Mouse (Mus musculus) forebrain, postnatal 0 days (tissue): ENCODE results near the gene Trp73. TPM values are rescaled to one million over a fixed set of nuclear protein-coding genes. Genes with fewer than 3 reads are reported as not detected.

Experiments used
- ATAC-seq: fragments of 200-750 bp; cut with Nextera tagmentation; 2 replicates; pipeline ENCODE4 v1.8.0; 2017; ENCODE audit warnings: mild to moderate bottlenecking, moderate library complexity
- DNase-seq: peaks from one replicate; pipeline ENCODE4 v3.0.0-alpha.2; 2015
- H3K27ac ChIP-seq: fragments of 300-500 bp; sonication (generic); 2 replicates; pipeline ENCODE4 v1.5.1; 2014; ENCODE audit warnings: low read depth, mild to moderate bottlenecking, antibody characterized with exemption, low read length, moderate library complexity, mixed read lengths
- H3K27me3 ChIP-seq: fragments of 300-500 bp; sonication (generic); 2 replicates; pipeline ENCODE4 v1.6.1; 2014; ENCODE audit warnings: mild to moderate bottlenecking, low read length, mixed read lengths; ENCODE audit not compliant: insufficient read depth
- H3K36me3 ChIP-seq: fragments of 300-500 bp; sonication (generic); 2 replicates; pipeline ENCODE4 v1.6.1; 2014; ENCODE audit warnings: mild to moderate bottlenecking, moderate library complexity; ENCODE audit not compliant: insufficient read depth
- H3K4me1 ChIP-seq: fragments of 300-500 bp; sonication (generic); 2 replicates; pipeline ENCODE4 v1.6.1; 2014; ENCODE audit warnings: antibody characterized with exemption; ENCODE audit not compliant: insufficient read depth
- H3K4me2 ChIP-seq: fragments of 300-500 bp; sonication (generic); 2 replicates; pipeline ENCODE4 v1.6.1; 2014; ENCODE audit warnings: low read depth, mild to moderate bottlenecking, moderate library complexity
- H3K4me3 ChIP-seq: fragments of 300-500 bp; sonication (generic); 2 replicates; pipeline ENCODE4 v1.5.1; 2014; ENCODE audit warnings: low read depth, low read length, mixed read lengths
- H3K9ac ChIP-seq: fragments of 300-500 bp; sonication (generic); 2 replicates; pipeline ENCODE4 v1.6.1; 2014; ENCODE audit warnings: mild to moderate bottlenecking
- H3K9me3 ChIP-seq: fragments of 300-500 bp; sonication (generic); 2 replicates; pipeline ENCODE4 v1.6.1; 2016; ENCODE audit warnings: low read length
- CTCF ChIP-seq: sonication (generic); IDR thresholded peaks from 2 replicates; pipeline ENCODE4 v1.5.1; 2016; ENCODE audit warnings: antibody characterized with exemption, control low read depth, low read depth
- WGBS: fragments of 180-500 bp; shearing (Covaris S2); extraction: QIAGEN DNeasy Blood & Tissue Kit; methylation state at CpG from one replicate; pipeline ENCODE4 v1.1.7; 2014; 5-methylcytosine and 5-hydroxymethylcytosine counted together
- polyA plus RNA-seq: library from polyadenylated mRNA; unstranded; fragments of >200 nt; fragmentation: Nextera tagmentation; extraction: Ambion mirVana; gene quantifications from 2 replicates; pipeline ENCODE4 v1.2.1, GENCODE M21; 2015
- total RNA-seq: library from RNA; depleted of rRNA; stranded (reverse); fragments of >200 nt; gene quantifications from 2 replicates; pipeline ENCODE4 v1.2.3, GENCODE M21; 2014

Gene Trp73
- total and polyA plus RNA-seq, 2 experiments from 2014 or later = 3.9 to 4.1 TPM

DNA sequence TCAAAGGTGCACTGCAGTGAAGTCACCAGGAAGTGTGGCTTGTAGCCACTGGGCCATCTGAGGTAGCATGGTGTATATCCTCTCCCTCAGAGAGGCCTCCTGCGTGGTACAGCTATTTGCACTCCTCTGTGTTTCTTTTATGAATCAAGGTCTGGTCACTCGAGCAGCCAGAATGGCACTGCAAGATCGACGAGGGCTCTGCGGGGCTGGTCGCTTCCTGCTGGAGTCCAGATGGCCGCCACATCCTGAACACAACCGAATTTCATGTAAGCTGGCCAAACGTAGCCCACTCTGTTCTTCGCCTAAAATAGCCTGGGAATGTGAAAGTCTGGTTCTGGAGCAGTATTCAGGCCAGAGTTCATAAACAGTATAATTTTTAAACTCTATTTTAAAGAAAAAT is 6.3 kb upstream of the Trp73 start:
- H3K4me2 ChIP-seq = no peak overlapping the region
- peaks cover 31% of the 10 kb centered on the region for H3K36me3 ChIP-seq
- 81% methylated on average over 10 of the region's 10 CpGs for WGBS
- DNase-seq (no peak), ATAC-seq (no peak)
- H3K4me3 ChIP-seq = no peak overlapping the region
- H3K9me3 ChIP-seq = no peaks in the 10 kb centered on the region
- H3K4me1 ChIP-seq = 0 out of 2 replicates have a peak, but pooled peaks cover 9% of the 10 kb centered on the region
- no peak overlapping the region for H3K27ac ChIP-seq
- H3K27me3 ChIP-seq = peaks cover 6% of the 10 kb centered on the region
- no peak overlapping the region for H3K9ac ChIP-seq
- TF ChIP-seq CTCF = no peak

- Histone ChIP-seq H3K9me3 (no peaks in the 10 kb centered on the region), H3K4me1 (0 out of 2 replicates have a peak, but pooled peaks cover 14% of the 10 kb centered on the region), H3K27ac (no peak overlapping the region), H3K4me2 (no peak overlapping the region), H3K9ac (no peak overlapping the region), H3K36me3 (peaks cover 17% of the 10 kb centered on the region), H3K27me3 (peaks cover 17% of the 10 kb centered on the region), H3K4me3 (no peak overlapping the region)
- TF ChIP-seq CTCF = no peak
- 87% methylated on average over 3 of the region's 3 CpGs for whole genome bisulfite sequencing
- DNase-seq (no peak), ATAC-seq (no peak)
These were observed 4.7 kb upstream of the Trp73 start for GRCm38 (mm10) chr4:154144712-154145111.

GRCm38 (mm10) chr4:154142211-154143040 is 2.4 kb upstream of the Trp73 start, which contains the start of gene Wrap73:
TSS of gene Wrap73 (plus strand) at chr4:154142372.
- H3K36me3 ChIP-seq = peaks cover 8% of the 10 kb centered on the region
- H3K9ac ChIP-seq = peak within 1 kb of the TSS; percentile 60
- H3K4me2 ChIP-seq = peak within 1 kb of the TSS; percentile 81
- H3K27me3 ChIP-seq = peaks cover 37% of the 10 kb centered on the region
- no peaks in the 10 kb centered on the region for H3K9me3 ChIP-seq
- peak within 1 kb of the TSS; percentile 54; the same call in 1 of the 2 replicates for H3K27ac ChIP-seq
- DNase-seq (peak; percentile 95), ATAC-seq (peak; percentile 99)
- WGBS = 1% methylated on average over 48 of the region's 49 CpGs
- H3K4me3 ChIP-seq = peak within 1 kb of the TSS; percentile 52
- TF ChIP-seq CTCF = no peak; the same call in 1 of the 2 replicates
- 0 out of 2 replicates have a peak, but pooled peaks cover 14% of the 10 kb centered on the region for H3K4me1 ChIP-seq

- Histone ChIP-seq H3K9ac (no peak overlapping the region), H3K4me1 (0 out of 2 replicates have a peak, but pooled peaks cover 14% of the 10 kb centered on the region), H3K27me3 (peaks cover 46% of the 10 kb centered on the region), H3K9me3 (no peaks in the 10 kb centered on the region), H3K4me2 (peak overlapping the region; percentile 81; the same call in 1 of the 2 replicates), H3K36me3 (no peaks in the 10 kb centered on the region), H3K27ac (no peak overlapping the region), H3K4me3 (peak overlapping the region; percentile 17)
- ATAC-seq (no peak), DNase-seq (peak; percentile 21)
- no peak for TF ChIP-seq CTCF
- 2% methylated on average over 42 of the region's 42 CpGs for WGBS
These were observed 1.2 kb upstream of the Trp73 start for GRCm38 (mm10) chr4:154141009-154141867.

- no peak for TF ChIP-seq CTCF
- Histone ChIP-seq H3K4me2 (peak overlapping the region; percentile 81), H3K9ac (peak overlapping the region; percentile 33), H3K27ac (no peak overlapping the region), H3K4me3 (peak overlapping the region; percentile 38), H3K36me3 (no peaks in the 10 kb centered on the region), H3K4me1 (0 out of 2 replicates have a peak, but pooled peaks cover 14% of the 10 kb centered on the region), H3K9me3 (no peaks in the 10 kb centered on the region), H3K27me3 (peaks cover 46% of the 10 kb centered on the region)
- ATAC-seq = no peak
- WGBS = 3% methylated on average over 44 of the region's 46 CpGs
- DNase-seq = peak; percentile 38
These were observed 403 bp upstream of the Trp73 start for GRCm38 (mm10) chr4:154140213-154141008.

DNA sequence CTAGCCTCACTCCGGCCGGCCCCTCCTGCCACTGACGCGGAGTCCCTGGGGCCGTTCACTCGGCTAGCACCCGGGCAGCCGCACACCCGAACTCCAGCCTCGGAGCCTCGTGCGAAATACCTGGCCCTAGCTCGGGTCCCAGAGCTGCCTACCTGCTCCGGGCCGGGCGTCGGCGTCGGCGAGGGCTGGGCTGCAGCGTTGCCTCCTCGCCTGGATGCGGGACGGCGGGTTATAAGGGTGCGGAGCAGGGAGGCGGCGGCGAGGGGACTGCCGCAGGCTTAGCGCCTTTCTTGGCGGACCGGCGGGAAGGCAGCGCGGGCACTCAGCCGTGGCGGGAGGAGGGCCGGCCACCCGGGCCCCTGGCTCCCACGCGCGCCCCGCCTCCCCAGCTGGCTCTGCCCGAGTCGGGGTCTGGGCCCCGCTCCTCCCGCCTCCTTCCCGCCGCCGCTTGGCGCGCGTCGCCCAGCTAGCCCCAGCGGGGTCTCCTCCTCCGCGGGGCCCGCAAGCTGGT is 282 bp downstream of the Trp73 start:
- no peak for ATAC-seq
- no peak for TF ChIP-seq CTCF
- Histone ChIP-seq H3K4me1 (0 out of 2 replicates have a peak, but pooled peaks cover 14% of the 10 kb centered on the region), H3K27ac (no peak overlapping the region), H3K4me3 (peak overlapping the region; percentile 38), H3K9me3 (no peaks in the 10 kb centered on the region), H3K27me3 (peaks cover 46% of the 10 kb centered on the region), H3K9ac (peak overlapping the region; percentile 33), H3K36me3 (no peaks in the 10 kb centered on the region), H3K4me2 (peak overlapping the region; percentile 81)
- DNase-seq = peak; percentile 19
- WGBS = 2% methylated on average over 54 of the region's 59 CpGs
